Mouse (Mus musculus) kidney, embryonic 14.5 days (tissue): ENCODE measurements around the gene Axdnd1. TPM values are rescaled to one million over a fixed set of nuclear protein-coding genes. Genes with fewer than 3 reads are reported as not detected.

Source experiments
- ATAC-seq: fragments of 200-750 bp; cut with Nextera tagmentation; 2 replicates; pipeline ENCODE4 v1.8.0; 2017; ENCODE audit warnings: moderate number of reproducible peaks, mild to moderate bottlenecking, moderate TSS enrichment, moderate library complexity; ENCODE audit not compliant: low FRiP score, low TSS enrichment
- H3K27ac ChIP-seq: fragments of 300-500 bp; sonication (generic); 2 replicates; pipeline ENCODE4 v1.5.1; 2014; ENCODE audit warnings: low read depth, mild to moderate bottlenecking, low read length, moderate library complexity, mixed read lengths
- H3K27me3 ChIP-seq: fragments of 300-500 bp; sonication (generic); 2 replicates; pipeline ENCODE4 v1.6.1; 2014; ENCODE audit warnings: mild to moderate bottlenecking, low read length; ENCODE audit not compliant: control insufficient read depth, insufficient read depth
- H3K36me3 ChIP-seq: fragments of 300-500 bp; sonication (generic); 2 replicates; pipeline ENCODE4 v1.6.1; 2014; ENCODE audit warnings: low read length, mixed read lengths; ENCODE audit not compliant: control insufficient read depth, insufficient read depth
- H3K4me1 ChIP-seq: fragments of 300-500 bp; sonication (generic); 2 replicates; pipeline ENCODE4 v1.6.1; 2014; ENCODE audit warnings: low read length, mixed read lengths; ENCODE audit not compliant: control insufficient read depth, insufficient read depth
- H3K4me2 ChIP-seq: fragments of 300-500 bp; sonication (generic); replicated peaks from 2 replicates; pipeline ENCODE4 v1.6.1; 2014; ENCODE audit warnings: low read depth, mild to moderate bottlenecking, low read length
- H3K4me3 ChIP-seq: fragments of 300-500 bp; sonication (generic); 2 replicates; pipeline ENCODE4 v1.5.1; 2014; ENCODE audit warnings: mild to moderate bottlenecking, low read length
- H3K9ac ChIP-seq: fragments of 300-500 bp; sonication (generic); 2 replicates; pipeline ENCODE4 v1.6.1; 2014; ENCODE audit warnings: low read depth, mild to moderate bottlenecking, low read length, moderate library complexity
- H3K9me3 ChIP-seq: fragments of 300-500 bp; sonication (generic); 2 replicates; pipeline ENCODE4 v1.6.1; 2016; ENCODE audit warnings: low read length; ENCODE audit not compliant: control insufficient read depth
- WGBS: fragments of 180-500 bp; shearing (Covaris S2); extraction: QIAGEN DNeasy Blood & Tissue Kit; methylation state at CpG from one replicate; pipeline ENCODE4 v1.1.7; 2014; 5-methylcytosine and 5-hydroxymethylcytosine counted together
- polyA plus RNA-seq: library from polyadenylated mRNA; unstranded; fragments of >200 nt; fragmentation: Nextera tagmentation; extraction: Ambion mirVana; gene quantifications from 2 replicates; pipeline ENCODE4 v1.2.1, GENCODE M21; 2014

Axdnd1 gene
- polyA plus RNA-seq, 1 experiment from 2014 or later, result 1.8 TPM

DNA sequence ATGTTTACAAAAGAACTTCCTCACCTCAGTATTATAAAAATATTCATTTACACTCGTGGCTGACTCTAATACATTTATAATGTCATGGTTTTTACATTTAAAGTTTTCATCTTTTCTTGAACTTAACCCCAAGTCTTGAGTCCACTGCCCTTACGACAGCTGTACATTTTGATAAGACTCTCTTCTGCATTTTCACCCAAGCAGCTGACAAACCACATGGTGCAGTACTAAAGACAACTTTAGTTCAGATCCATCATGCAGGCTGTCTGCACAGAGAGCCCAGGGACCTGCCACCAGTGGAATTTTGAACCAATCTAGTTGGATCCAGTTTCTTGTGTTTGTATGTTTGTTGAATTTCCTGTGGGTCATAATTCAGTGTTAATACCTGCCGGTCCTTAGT, 34.1 kb downstream of the Axdnd1 start:
- 70% methylated on average over 3 of the region's 3 CpGs for WGBS
- no peak for ATAC-seq
- Histone ChIP-seq H3K9ac (no peak overlapping the region), H3K9me3 (no peaks in the 10 kb centered on the region), H3K27me3 (no peaks in the 10 kb centered on the region), H3K4me1 (no peaks in the 10 kb centered on the region), H3K4me3 (no peak overlapping the region), H3K36me3 (no peaks in the 10 kb centered on the region), H3K27ac (no peak overlapping the region), H3K4me2 (no peak overlapping the region)

DNA sequence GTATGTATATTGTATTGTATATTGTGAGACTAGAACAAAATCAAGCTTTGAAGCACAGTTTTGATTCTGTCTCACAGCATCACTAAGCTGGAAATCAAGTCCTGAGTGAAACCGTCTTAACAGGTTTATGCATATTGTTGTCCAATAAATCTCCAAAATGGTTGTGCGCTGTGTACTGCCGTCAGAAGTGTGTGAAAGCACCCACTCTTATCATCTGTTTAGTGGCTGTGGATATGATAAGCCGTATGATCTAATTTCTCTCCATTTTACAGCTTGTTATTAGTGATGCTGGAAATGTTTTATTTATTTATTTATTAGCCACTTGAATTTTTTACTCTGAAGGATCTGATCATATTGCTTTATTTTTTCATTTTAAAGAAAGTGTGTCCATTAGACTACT, 34.7 kb downstream of the Axdnd1 start:
- 91% methylated on average over 4 of the region's 4 CpGs for WGBS

DNA sequence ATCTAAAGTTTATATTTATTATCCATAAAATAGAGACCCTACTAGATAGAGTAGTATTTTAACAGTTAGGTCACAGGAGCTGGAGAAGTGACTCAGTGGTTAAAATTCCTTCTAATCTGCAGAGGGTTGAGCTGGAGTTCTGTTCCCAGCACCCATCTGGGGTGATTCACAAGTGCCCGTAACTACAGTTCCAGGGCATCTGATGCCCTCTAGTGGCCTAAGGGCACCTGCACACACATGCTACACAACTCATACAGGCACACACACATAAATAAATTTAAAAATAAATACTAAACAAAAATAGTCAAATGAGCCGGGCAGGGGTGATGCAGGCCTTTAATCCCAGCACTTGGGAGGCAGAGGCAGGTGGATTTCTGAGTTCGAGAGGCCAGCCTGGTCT, 39.7 kb downstream of the Axdnd1 start:
- no peak overlapping the region for H3K4me3 ChIP-seq
- no peaks in the 10 kb centered on the region for H3K4me1 ChIP-seq
- WGBS, result 88% methylated on average over 3 of the region's 3 CpGs
- H3K27me3 ChIP-seq, result no peaks in the 10 kb centered on the region
- H3K4me2 ChIP-seq, result no peak overlapping the region
- no peak overlapping the region for H3K9ac ChIP-seq
- H3K27ac ChIP-seq, result no peak overlapping the region
- no peak for ATAC-seq
- no peaks in the 10 kb centered on the region for H3K36me3 ChIP-seq
- H3K9me3 ChIP-seq, result no peaks in the 10 kb centered on the region

More for the DNA sequence above, 34.7 kb downstream of the Axdnd1 start:
- no peak overlapping the region for H3K27ac ChIP-seq
- no peak overlapping the region for H3K9ac ChIP-seq
- no peaks in the 10 kb centered on the region for H3K27me3 ChIP-seq
- no peak overlapping the region for H3K4me3 ChIP-seq
- no peak for ATAC-seq
- H3K9me3 ChIP-seq, result no peaks in the 10 kb centered on the region
- H3K36me3 ChIP-seq, result no peaks in the 10 kb centered on the region
- H3K4me1 ChIP-seq, result no peaks in the 10 kb centered on the region
- H3K4me2 ChIP-seq, result no peak overlapping the region

DNA sequence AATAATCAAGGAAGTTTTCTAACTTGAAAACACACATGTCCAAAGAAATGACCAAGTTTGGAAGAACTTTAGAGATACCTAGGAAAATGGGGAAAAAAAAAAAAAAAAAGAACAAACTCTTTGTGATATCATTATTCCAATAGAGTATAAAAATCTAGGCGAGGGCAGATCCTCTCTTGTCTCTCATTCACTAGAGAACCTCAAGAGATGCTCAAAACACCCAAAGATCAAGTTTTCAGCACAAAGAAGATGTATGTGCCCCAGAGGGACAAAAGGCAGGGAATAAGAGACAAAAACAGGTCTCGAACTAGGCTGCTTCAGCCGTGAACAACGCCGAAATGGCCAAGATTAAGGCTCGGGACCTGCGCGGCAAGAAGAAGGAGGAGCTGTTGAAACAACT, 55.2 kb downstream of the Axdnd1 start, which contains the start of gene Gm2000:
Gm2000 (plus strand) TSS at position 301 of the 400 bp plus-strand sequence.
- H3K36me3 ChIP-seq, result no peaks in the 10 kb centered on the region
- no peak within 1 kb of the TSS for H3K4me2 ChIP-seq
- H3K9ac ChIP-seq, result no peak within 1 kb of the TSS
- H3K27me3 ChIP-seq, result no peaks in the 10 kb centered on the region
- 86% methylated on average over 8 of the region's 8 CpGs for WGBS
- H3K4me1 ChIP-seq, result no peaks in the 10 kb centered on the region
- no peak for ATAC-seq
- H3K9me3 ChIP-seq, result 0 out of 2 replicates have a peak, but pooled peaks cover 3% of the 10 kb centered on the region
- H3K4me3 ChIP-seq, result no peak within 1 kb of the TSS
- no peak within 1 kb of the TSS for H3K27ac ChIP-seq

DNA sequence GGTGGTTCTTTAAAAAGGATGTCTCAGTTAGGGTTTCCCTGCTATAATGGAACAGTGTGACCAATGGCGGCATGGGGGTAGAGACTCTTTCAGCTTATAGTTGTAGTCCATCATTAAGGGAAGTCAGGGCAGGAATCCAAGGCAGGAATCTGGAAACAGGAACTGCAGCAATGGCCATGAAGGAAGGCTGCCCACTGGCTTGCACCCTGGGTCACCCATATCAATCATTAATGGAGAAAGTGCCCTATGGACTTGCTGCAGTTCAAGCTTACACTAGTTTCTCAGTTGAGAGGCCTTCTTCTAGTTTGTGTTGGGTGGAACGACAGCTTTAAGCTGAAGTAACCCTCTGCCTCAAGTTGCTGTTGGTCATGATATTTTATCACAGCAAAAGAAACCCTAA, 68.5 kb downstream of the Axdnd1 start:
- Histone ChIP-seq H3K4me1 (no peaks in the 10 kb centered on the region), H3K9ac (no peak overlapping the region), H3K4me2 (no peak overlapping the region), H3K27me3 (no peaks in the 10 kb centered on the region), H3K36me3 (no peaks in the 10 kb centered on the region), H3K27ac (no peak overlapping the region), H3K9me3 (no peaks in the 10 kb centered on the region), H3K4me3 (no peak overlapping the region)
- 92% methylated on average over 2 of the region's 2 CpGs for WGBS
- ATAC-seq, result no peak

DNA sequence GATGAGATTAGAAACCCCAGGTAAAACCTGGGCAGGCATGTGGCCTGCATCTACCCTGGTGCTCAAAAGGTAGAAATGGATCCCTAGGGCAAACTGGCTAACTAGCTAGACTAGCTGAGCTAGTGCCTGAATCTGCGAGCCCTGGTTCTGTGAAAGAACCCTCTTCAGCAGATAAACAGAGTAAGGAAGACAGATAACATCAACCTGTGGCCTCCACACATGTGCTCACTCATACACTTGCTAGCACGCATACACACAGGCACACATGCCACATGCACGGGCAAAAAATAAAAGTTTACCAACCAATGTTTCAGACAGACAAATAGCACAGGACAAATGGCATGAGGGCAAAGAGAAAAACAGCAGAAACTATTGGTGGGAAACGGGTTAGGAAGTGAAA, 70.5 kb downstream of the Axdnd1 start:
- no peak for ATAC-seq
- Histone ChIP-seq H3K4me1 (no peaks in the 10 kb centered on the region), H3K4me2 (no peak overlapping the region), H3K9ac (no peak overlapping the region), H3K9me3 (no peaks in the 10 kb centered on the region), H3K27me3 (no peaks in the 10 kb centered on the region), H3K36me3 (no peaks in the 10 kb centered on the region), H3K4me3 (no peak overlapping the region), H3K27ac (no peak overlapping the region)
- WGBS, result 84% methylated on average over 4 of the region's 4 CpGs

DNA sequence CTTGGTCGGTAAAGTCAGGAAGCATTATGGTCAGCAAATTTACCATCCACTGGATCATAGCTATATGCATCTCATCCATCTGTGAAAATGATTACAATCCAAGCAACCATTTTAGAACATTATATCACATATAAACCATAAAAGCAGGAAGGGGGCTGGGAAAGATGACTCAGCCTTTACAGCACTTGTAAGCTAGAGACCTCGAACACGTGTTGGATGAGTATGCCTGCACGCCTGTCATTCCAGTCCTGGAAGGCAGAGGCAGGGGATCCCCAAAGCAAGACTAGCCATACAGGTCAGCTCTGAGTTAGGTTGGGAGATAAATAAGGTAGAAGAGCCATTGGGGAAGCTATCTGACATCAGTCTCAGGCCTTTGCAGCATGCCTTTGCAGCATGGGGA, 71.9 kb downstream of the Axdnd1 start:
- Histone ChIP-seq H3K9me3 (no peaks in the 10 kb centered on the region), H3K4me3 (no peak overlapping the region), H3K4me2 (no peak overlapping the region), H3K4me1 (no peaks in the 10 kb centered on the region), H3K36me3 (no peaks in the 10 kb centered on the region), H3K27me3 (no peaks in the 10 kb centered on the region), H3K27ac (no peak overlapping the region), H3K9ac (no peak overlapping the region)
- ATAC-seq, result no peak
- WGBS, result 89% methylated on average over 4 of the region's 4 CpGs

DNA sequence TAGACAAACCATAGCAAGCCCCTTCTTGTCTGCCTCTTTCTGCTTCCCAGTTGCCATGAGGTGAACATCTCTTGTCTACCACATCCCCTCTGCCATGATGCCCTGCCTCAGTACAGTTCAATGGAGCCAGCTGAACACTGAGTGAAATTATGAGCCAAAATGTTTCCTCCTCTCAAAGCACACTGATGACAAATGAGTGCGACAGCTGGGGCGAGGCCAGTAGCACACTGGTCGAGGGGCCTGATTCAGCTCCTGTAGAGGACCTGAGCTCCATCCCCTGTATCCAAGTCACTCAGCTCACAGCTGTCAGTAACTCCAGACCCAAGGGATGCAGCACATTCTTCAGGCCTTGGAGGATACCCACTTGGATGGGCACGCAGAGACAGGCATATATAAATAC, 75.3 kb downstream of the Axdnd1 start:
- ATAC-seq, result no peak
- Histone ChIP-seq H3K9me3 (no peaks in the 10 kb centered on the region), H3K4me2 (no peak overlapping the region), H3K36me3 (no peaks in the 10 kb centered on the region), H3K4me1 (no peaks in the 10 kb centered on the region), H3K27ac (no peak overlapping the region), H3K9ac (no peak overlapping the region), H3K4me3 (no peak overlapping the region), H3K27me3 (no peaks in the 10 kb centered on the region)
- WGBS, result 90% methylated on average over 4 of the region's 4 CpGs

DNA sequence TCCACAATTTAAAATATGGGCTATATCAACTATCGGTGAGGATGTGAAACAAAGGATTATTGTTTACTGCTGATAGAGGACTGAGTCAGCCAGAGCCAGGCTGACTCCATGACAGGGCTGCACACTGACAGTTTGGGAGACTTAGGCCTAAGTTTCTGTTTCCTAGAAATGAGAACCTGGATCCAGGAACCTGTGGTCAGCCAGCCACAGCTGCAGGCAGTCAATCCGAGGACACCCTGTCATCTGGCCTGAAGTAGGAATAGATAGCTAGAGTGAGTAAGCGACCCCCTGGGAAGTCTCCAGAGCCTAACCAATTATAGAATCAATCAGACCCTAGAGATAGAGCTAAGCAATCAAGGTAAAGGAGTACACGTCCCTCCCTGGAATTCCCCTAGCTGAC, 76.5 kb downstream of the Axdnd1 start:
- no peaks in the 10 kb centered on the region for H3K9me3 ChIP-seq
- no peak overlapping the region for H3K4me2 ChIP-seq
- H3K9ac ChIP-seq, result no peak overlapping the region
- H3K36me3 ChIP-seq, result no peaks in the 10 kb centered on the region
- no peaks in the 10 kb centered on the region for H3K27me3 ChIP-seq
- WGBS, result 70% methylated on average over 4 of the region's 4 CpGs
- no peak for ATAC-seq
- H3K27ac ChIP-seq, result no peak overlapping the region
- H3K4me3 ChIP-seq, result no peak overlapping the region
- H3K4me1 ChIP-seq, result no peaks in the 10 kb centered on the region

DNA sequence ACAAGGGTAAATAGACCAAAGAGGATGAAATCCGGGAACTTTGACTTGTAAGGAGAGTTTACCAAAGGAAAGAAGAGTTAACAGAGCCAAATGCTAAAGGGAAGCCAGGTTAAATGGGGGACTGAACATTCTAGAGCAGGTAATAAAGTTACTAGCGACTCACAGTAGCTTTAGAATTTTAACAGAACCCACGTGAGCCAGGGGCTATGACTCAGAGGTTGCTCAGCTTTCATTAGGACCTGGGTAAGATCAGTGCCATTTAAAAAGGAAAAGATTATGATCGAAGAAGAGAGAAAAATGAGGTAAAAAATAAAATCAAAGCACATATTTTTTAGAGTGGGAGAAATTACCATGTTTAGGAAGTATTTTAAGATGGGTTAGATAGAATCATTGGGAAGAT, 80.1 kb downstream of the Axdnd1 start:
- Histone ChIP-seq H3K27ac (no peak overlapping the region), H3K4me3 (no peak overlapping the region), H3K9me3 (no peaks in the 10 kb centered on the region), H3K36me3 (no peaks in the 10 kb centered on the region), H3K4me1 (no peaks in the 10 kb centered on the region), H3K4me2 (no peak overlapping the region), H3K27me3 (no peaks in the 10 kb centered on the region), H3K9ac (no peak overlapping the region)
- ATAC-seq, result no peak
- 71% methylated on average over 4 of the region's 4 CpGs for WGBS
